Mouse (Mus musculus) embryo, embryonic 10 days (tissue): ENCODE measurements at regions not wholly inside any gene's neighbourhood (a gene's known extent, or its start where the extent isn't known, plus 50 kb on each side); places are given as distances from the start of the nearest gene placed in this dataset.

Source experiments
- DNase-seq: peaks from one replicate; pipeline ENCODE4 v3.0.0-alpha.2; 2015; ENCODE audit warnings: low spot score

- no peak for DNase-seq
Observed at GRCm38 (mm10) chr3:133750606-133751005, 205.7 kb upstream of the Tet2 start.

DNA sequence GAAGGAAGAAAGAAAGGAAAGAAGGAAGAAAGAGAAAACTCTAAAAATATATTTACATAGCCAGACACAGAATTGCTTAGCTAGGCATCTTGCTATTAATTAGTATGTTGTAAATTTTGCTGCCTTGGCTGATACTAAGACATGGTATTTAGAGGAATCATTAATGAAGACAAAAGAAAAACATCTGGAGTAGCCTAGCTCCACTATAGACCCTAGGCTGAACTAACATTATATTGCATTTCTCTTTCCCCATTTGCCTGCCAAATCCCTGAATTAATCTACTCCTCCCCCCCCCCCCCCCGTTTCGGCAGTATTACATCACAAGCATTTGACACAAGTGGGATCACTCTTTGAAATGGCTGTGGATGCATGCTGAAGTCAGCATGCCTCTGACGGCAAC is 206.1 kb upstream of the Tet2 start:
- no peak for DNase-seq

DNA sequence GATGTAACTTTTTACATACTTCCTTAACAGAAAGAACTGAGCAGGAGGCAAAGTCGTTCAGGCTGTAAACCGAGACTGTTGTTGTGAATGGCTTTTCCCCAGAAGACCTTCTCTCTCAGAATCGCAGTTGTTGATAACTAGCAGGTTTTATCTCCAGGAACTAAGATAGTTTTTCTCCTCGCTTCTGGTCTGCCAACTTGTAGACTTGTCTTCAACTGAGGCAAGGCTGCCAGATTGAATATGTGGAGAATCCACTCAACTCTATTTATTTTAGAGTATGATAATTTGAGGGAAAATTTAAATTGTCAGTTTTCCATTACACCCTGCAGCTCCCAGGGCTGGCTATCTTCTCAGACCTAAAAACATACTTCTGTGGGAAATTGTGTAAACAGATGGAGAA is 206.6 kb upstream of the Tet2 start:
- no peak for DNase-seq

- no peak for DNase-seq
Observed at GRCm38 (mm10) chr3:133753041-133753440, 208.1 kb upstream of the Tet2 start.

DNA sequence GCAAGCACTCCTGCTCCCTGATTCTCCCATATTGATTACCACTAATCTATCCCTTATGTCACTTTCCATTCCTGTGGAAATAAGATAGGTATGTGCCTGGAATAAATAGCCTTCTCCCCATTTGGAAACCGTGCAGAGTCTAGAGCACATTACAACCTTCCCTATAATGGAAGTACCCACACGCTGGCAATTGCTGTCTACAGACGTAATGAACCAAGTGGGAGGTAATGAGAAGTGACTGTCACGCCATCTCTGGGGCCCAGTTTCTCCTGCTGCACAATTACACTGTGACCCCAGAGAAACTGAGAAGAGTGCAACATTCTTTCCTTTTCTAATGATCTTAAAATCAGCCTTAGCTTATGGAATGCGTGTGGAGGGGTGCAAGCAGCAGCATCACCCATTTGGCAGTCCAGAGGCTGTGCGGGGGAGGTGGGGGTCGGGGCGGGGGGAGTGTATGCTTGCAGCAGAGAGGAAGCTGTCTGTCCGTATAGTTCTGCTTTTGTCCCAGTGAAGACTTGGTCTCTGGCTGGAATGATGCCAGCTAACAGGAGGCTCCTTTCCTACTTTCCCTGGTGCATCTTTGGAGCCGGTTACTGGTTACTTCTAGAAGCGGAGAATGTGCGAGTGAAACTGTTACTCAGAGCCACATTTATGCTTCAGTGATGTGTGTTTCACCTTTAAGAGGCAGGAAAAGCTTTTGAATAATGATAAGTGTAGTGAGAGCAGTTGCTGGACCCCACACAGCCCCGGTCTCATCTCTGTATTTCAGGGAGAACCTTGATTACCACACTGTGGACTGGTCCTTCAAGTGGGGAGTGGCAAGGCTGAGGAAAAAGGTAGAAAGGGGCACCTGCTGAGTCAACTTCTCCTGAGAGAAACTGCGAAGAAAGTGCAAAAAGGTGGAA is 209.3 kb upstream of the Tet2 start:
- no peak for DNase-seq

DNA sequence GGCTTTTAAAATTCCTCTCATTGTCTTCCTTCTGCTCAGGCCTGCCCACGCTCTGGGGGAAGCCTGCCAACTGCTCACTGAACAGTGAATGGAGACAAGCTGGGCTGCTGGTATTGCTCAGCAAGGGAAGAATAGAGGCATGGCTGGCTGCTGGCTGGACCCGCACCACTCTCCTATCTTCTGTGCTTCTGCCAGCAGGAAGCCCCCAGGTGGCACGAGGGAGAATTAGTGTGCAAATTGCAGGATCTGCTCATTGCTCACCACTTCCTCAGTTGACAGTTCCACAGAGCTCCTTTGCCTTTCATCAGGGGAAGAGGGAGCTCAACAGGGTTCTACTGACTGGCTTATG is 209.9 kb upstream of the Tet2 start:
- DNase-seq = peak; percentile 31

DNA sequence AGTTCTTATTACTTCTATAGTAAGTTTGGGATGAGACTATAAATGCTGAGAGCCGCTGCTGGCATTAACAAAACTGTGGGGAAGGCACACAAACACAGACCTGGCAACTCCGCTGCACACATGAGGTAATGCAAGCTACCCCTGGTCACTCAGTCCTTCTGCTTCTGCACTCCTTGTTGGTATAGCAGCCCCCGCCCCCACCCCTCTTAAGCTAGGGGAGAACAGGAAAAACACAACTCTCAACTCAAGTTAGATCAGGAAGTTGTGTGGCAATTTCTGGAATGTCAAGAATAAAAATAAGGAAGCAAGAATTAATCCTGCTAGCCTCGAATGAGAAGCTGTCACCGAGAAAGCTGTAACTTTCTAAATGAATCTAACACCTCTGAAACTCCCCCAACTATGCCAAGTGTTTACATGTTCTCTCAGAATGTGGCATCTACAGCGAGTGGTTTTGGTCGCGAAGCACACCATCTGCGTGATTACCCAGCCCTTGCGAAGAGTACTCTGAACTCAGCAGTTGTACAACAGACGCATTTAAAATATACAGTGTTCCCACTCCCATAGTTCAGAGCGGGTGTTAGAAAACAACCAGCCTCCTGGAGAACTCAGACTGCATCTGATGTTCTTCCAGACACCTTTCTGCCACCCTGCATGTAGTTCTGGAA is 212.9 kb upstream of the Tet2 start:
- no peak for DNase-seq

- peak; percentile 22 for DNase-seq
Observed at GRCm38 (mm10) chr3:133758421-133758820, 213.5 kb upstream of the Tet2 start.

DNA sequence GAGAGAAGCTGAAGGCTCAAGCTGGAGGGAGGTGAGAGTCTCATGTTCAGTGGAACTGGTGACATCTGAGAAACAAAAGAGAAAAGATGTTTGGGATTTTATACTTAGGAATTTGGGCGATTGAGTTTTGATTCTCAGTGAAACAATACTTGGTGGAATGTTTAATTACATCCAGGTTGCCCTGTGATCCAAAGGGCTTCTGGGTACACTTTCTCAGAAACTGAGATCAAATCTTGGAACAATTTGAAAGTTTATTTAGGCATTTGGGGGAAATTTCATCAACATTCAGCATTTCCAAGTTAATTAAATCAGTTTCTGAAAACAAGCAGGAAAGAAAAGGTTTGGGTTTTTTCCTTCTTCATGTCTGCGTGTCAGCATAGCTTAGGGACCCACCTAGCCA is 214.7 kb upstream of the Tet2 start:
- DNase-seq = no peak

- no peak for DNase-seq
Observed at GRCm38 (mm10) chr3:133760221-133760620, 215.3 kb upstream of the Tet2 start.

- DNase-seq = no peak
Observed at GRCm38 (mm10) chr3:133763721-133764120, 218.8 kb upstream of the Tet2 start.

DNA sequence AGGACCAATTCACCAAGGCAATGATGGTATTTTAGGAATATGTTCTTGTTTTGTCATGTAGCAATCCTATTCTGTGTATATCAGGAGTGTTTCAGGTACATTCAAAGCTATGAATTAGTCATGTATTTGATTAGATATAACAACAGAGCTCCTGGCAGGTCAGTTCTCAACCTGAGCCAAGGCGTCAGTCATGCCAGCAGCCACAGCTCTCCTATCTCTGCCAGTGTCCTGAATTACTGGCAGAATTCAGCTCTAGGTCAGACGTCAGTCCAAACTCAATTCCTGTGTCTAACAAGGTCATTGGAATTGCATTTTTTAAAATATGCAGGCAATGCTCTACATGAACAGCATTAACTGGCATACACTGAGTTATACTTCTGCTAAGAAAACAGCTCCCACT is 228.6 kb upstream of the Tet2 start:
- no peak for DNase-seq

GRCm38 (mm10) chr3:133774229-133774628 is 229.3 kb upstream of the Tet2 start:
- DNase-seq = peak; percentile 62

DNA sequence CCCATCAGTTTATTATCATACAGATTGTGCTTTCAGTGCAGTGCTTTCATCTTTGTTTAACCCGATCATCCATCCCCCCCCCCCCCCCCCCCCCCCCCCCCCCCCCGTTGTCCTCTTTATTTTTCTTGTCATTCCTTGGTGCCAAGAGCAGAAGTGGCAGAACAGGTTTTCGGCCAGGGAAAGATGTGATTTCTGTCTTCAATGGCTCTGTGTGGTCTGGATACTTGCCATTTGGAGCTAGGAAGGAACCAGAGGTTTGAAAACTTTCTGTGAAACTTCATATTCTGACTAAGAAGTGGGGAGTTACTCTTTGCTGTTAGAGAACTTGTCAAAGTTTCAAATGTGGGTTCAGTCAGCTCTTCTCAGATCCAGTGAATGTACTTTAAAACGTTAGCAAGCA is 231.1 kb upstream of the Tet2 start:
- DNase-seq = peak; percentile 20

- DNase-seq = no peak
Observed at GRCm38 (mm10) chr3:133779161-133779789, 234.3 kb upstream of the Tet2 start.

- DNase-seq = no peak
Observed at GRCm38 (mm10) chr3:133783060-133783459, 238.1 kb upstream of the Tet2 start.

DNA sequence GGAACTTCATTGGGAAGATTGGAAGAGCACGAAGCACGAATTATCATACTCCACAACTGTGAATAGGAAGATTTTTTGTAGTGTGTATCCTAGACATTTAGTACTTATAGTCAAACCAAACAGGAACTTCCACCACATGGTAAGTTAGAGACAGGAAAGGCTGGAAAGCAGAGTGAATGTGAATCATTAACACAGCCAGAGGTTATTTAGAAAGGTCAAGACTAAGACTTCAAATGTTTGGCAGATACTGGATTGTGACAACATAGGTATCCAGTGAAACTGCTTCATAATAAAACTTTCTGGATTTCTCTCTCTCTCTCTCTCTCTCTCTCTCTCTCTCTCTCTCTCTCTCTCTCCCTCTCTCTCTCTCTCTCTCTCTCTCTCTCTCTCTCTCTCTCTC is 246.4 kb upstream of the Tet2 start:
- DNase-seq = no peak

DNA sequence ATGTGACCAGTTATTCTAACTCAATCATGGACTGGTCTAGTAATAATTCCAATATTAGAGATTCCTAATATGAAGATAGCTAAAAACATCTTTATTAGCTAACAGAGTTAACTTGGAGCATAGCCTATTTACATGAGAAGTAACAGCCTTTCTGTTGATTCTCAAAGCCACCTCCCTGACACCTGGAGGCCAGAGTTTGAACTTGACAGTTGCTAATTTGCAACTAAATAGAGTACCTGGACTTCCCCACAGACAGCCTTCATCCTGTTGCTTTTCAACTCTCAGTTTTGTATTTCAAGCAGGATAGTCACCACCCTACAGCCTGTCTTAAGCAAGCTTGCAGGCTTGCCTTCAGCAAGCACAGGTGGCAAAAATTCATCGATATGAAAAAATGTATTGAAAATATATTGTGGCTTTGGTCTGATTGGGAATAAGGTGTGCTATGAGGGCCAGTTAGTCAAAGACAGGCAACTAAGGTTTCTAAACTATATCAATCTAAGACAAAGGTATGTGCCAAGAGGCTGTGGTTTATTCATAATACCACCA is 264.1 kb upstream of the Tet2 start:
- DNase-seq = no peak

GRCm38 (mm10) chr3:133818966-133819700 is 274.2 kb upstream of the Tet2 start:
- no peak for DNase-seq

DNA sequence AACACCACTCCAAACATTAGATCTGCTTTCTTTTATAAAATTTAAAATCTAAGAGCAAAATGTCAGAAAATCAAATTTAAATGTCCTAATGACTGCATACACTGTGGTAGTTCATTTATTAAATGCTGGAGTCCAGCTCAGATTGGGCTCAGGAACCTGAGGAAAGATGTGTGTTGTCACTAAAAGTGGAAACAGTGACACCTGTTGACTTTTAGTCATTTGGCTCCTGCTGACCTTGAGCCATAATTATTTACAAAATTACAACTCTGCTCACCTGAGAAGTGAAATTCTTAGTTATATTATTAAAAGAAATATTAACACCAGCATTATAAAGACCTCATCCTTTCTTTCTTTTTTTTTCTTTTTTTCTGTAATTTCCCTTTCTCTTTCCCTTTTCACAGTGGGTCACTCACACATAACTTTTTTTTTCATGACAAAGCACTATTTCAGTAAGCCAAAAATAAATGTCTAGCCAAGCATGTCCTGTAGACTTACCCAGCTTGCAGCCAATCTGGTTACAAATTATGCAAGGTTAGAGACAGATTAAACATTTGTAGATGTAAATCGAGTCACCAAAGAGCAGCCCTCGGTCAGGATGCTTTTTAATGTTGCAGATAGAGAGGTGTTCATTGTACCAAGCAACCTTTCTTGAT is 288.9 kb upstream of the Tet2 start:
- no peak for DNase-seq

GRCm38 (mm10) chr3:133834459-133834858 is 289.5 kb upstream of the Tet2 start:
- DNase-seq = no peak

DNA sequence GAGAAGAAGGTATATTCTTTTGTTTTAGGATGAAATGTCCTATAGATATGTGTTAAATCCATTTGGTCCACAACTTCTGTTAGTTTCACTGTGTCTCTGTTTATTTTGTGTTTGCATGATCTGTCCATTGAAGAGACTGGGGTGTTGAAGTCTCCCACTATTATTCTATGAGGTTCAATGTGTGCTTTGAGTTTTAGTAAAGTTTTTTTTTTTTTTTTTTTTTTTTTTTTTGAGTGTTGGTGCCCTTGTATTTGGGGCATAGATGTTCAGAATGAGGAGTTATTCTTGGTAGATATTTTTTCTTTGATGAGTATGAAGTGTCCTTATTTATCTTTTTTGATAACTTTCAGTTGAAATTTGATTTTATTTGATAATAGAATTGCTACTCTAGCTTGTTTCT is 301.4 kb upstream of the Tet2 start:
- DNase-seq = no peak
